Mouse (Mus musculus): ENCODE data around the gene Vmn1r4.

Vmn1r4 gene

GRCm38 (mm10) chr6:56916279-56916678 is 7.5 kb upstream of the Vmn1r4 start:
- no peak for DNase-seq (ENCODE audit: extremely low spot score)

- DNase-seq (ENCODE audit: extremely low spot score), result no peak
Measured at GRCm38 (mm10) chr6:56917578-56918368, 6.0 kb upstream of the Vmn1r4 start.

- DNase-seq (ENCODE audit: extremely low spot score), result no peak
Measured at GRCm38 (mm10) chr6:56919330-56920044, 4.3 kb upstream of the Vmn1r4 start.

GRCm38 (mm10) chr6:56920222-56921092 is 3.4 kb upstream of the Vmn1r4 start:
- DNase-seq (ENCODE audit: extremely low spot score), result no peak

GRCm38 (mm10) chr6:56923331-56923725 is 487 bp upstream of the Vmn1r4 start:
- DNase-seq (ENCODE audit: extremely low spot score), result no peak

- DNase-seq (ENCODE audit: extremely low spot score), result no peak
Measured at GRCm38 (mm10) chr6:56931648-56932415, 8.0 kb downstream of the Vmn1r4 start.

- DNase-seq (ENCODE audit: extremely low spot score), result no peak
Measured at GRCm38 (mm10) chr6:56932464-56932863, 8.6 kb downstream of the Vmn1r4 start.

GRCm38 (mm10) chr6:56934366-56934765 is 10.6 kb downstream of the Vmn1r4 start:
- no peak for DNase-seq (ENCODE audit: extremely low spot score)

GRCm38 (mm10) chr6:56956436-56956835 is 32.6 kb downstream of the Vmn1r4 start:
- no peak for DNase-seq (ENCODE audit: extremely low spot score)

- DNase-seq (ENCODE audit: extremely low spot score), result no peak
Measured at GRCm38 (mm10) chr6:56969973-56970372, 46.2 kb downstream of the Vmn1r4 start, which contains the start of gene Vmn1r5. TSS of gene Vmn1r5 (plus strand) at chr6:56970273.

GRCm38 (mm10) chr6:56996943-56997342 is 73.1 kb downstream of the Vmn1r4 start, which contains the start of gene Vmn1r6:
TSS of gene Vmn1r6 (plus strand) at chr6:56997243.
- no peak for DNase-seq (ENCODE audit: extremely low spot score)
